Mouse (Mus musculus): ENCODE data around the gene Grik2.

DNA sequence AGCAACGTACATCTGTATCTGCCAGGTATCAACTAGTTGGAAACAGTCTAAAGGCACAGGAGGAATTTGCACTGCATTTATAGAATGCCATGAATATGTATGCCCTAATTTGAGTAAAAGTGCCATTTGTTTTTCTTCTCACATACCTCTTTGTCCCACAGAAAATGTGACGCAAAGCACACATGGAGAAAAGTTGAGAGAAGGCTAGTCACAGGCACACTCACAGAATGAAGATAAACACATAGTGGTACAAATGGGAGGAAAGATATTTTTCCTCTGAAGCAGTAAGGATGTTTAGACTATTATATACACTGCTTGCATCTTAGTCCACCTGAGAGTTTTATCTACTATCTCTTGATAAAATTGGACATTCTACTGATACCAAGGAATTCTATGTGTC is 190.9 kb downstream of the Grik2 start:
- TF ChIP-seq CTCF (IDR thresholded peaks at IDR 0.05; ENCODE audit: low read depth) = no peak
- no peak for TF ChIP-seq EP300 (IDR thresholded peaks at IDR 0.05; ENCODE audit: low read depth)

Data from heart, postnatal 0 days (tissue).